Mouse (Mus musculus): Measurements from ENCODE around the gene Ciz1. TPM values are rescaled to one million over a fixed set of nuclear protein-coding genes. Genes with fewer than 3 reads are reported as not detected.

Ciz1 gene
- polyA plus RNA-seq, 1 experiment from 2014 or later: 51.9 TPM

DNA sequence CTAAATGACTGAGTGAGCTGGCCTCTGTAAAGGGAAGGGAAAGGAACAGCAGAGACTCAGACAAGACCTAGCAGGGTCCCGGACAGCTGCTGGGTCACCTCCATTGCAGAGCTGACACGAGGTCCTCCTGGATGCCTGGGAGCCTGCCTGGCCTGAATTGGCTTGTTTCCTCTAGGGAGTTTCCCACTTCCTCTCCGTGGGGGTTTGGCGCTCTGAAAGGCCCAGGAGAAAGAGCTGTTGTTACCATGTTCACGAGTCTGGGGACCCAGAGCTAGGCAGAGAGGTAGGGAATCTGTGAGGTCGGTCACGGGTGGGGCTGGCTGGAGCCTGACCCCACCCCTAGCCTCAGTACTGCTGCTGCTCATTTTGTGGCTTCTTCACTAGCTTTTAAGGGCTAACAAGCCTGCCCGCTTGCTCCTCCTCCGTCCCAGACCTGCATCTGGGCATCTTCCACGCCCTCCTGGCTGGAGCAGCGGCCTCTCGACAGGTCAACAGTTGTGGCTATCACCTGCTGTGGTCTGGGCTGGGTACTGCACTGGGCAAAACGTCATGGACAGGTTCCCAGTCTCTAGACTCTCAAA lies 1.6 kb upstream of the Ciz1 start:
- no peak overlapping the region for H3K4me3 ChIP-seq (ENCODE audit: low read depth, low read length)
- DNase-seq: no peak
- no peak for ATAC-seq (ENCODE audit: insufficient read depth)
- WGBS: 48% methylated on average over 13 of the region's 13 CpGs
- H3K27ac ChIP-seq (ENCODE audit: low read depth): no peak overlapping the region
- no peaks in the 10 kb centered on the region for H3K4me1 ChIP-seq (ENCODE audit: insufficient read depth)
- no peak for TF ChIP-seq CTCF (IDR thresholded peaks at IDR 0.05; ENCODE audit: low read depth)
- no peak overlapping the region for H3K9ac ChIP-seq
- H3K4me2 ChIP-seq: no peak overlapping the region
- H3K36me3 ChIP-seq (ENCODE audit: insufficient read depth): no peaks in the 10 kb centered on the region
- no peaks in the 10 kb centered on the region for H3K9me3 ChIP-seq (ENCODE audit: low read depth, low read length)
- no peaks in the 10 kb centered on the region for H3K27me3 ChIP-seq (ENCODE audit: insufficient read depth, low read length)

DNA sequence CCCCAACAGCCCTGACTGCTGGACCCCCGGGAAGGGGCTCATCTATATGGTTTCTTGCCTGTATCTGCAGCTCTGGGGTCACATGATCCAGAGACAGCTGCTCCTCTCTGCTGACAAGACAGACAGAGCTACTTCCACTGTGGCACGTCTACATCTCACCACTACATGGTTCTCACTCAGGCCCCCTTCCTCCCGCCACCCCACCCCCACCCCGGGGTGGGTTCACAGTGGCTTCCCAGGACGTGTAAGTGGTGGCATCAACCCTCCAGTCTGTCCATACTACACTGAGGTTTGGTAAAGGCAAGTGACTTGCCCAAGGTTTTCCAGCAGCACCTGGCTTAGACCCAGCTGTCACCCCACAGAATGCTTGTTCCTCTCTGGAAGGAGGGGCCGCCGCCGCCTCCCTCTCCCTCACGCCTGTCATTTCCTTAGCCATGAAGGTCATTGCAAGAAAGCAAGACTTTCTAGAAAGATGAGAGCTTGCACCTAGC lies 611 bp upstream of the Ciz1 start:
- DNase-seq (no peak), ATAC-seq (ENCODE audit: insufficient read depth) (no peak)
- Histone ChIP-seq H3K4me2 (peak overlapping the region; percentile 97), H3K36me3 (ENCODE audit: insufficient read depth) (no peaks in the 10 kb centered on the region), H3K27me3 (ENCODE audit: insufficient read depth, low read length) (no peaks in the 10 kb centered on the region), H3K9ac (0 out of 2 replicates have a peak overlapping the region, but pooled peaks have one; percentile 73), H3K4me3 (ENCODE audit: low read depth, low read length) (no peak overlapping the region), H3K9me3 (ENCODE audit: low read depth, low read length) (no peaks in the 10 kb centered on the region), H3K27ac (ENCODE audit: low read depth) (no peak overlapping the region), H3K4me1 (ENCODE audit: insufficient read depth) (no peaks in the 10 kb centered on the region)
- WGBS: 43% methylated on average over 9 of the region's 9 CpGs
- no peak for TF ChIP-seq CTCF (IDR thresholded peaks at IDR 0.05; ENCODE audit: low read depth)

DNA sequence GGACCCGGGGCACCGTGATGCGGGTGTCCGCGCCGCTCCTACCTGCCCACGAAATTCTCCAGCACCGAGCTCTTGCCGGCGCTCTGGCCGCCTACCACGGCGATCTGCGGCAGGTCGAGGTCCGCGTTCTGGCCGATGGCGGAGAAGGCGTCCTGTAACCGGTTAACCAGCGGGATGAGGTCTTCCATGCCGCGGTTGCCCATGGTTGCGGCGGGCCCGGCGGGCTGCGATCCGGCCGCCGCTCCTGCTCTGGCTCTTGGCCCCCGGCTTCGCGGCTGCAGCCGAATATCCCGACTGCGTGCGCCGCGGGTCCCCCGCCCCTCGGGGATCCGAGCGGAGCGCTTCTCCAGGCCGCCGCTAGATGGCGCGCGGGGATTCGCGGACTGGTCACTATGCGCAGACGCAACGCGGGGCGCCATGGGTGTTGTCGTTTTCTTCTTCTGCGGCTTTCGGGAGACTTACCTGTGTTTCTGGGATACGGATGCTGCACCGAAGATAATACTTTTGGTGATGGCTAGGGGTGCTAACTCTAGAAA lies 948 bp downstream of the Ciz1 start, which contains the start of gene Dnm1:
TSS of gene Dnm1 (minus strand) at position 332 of the 536 bp plus-strand sequence.
- peak within 1 kb of the TSS; percentile 62 for H3K4me3 ChIP-seq (ENCODE audit: low read depth, low read length)
- peak within 1 kb of the TSS; percentile 73 for H3K9ac ChIP-seq
- ATAC-seq (ENCODE audit: insufficient read depth) (peak; percentile 77), DNase-seq (peak; percentile 97)
- peak within 1 kb of the TSS; percentile 97 for H3K4me2 ChIP-seq
- TF ChIP-seq CTCF (IDR thresholded peaks at IDR 0.05; ENCODE audit: low read depth): peak; percentile 88
- H3K4me1 ChIP-seq (ENCODE audit: insufficient read depth): no peaks in the 10 kb centered on the region
- H3K9me3 ChIP-seq (ENCODE audit: low read depth, low read length): no peaks in the 10 kb centered on the region
- peak within 1 kb of the TSS; percentile 52 for H3K27ac ChIP-seq (ENCODE audit: low read depth)
- WGBS: under 1% methylated on average over 63 of the region's 63 CpGs
- no peaks in the 10 kb centered on the region for H3K36me3 ChIP-seq (ENCODE audit: insufficient read depth)
- H3K27me3 ChIP-seq (ENCODE audit: insufficient read depth, low read length): no peaks in the 10 kb centered on the region

DNA sequence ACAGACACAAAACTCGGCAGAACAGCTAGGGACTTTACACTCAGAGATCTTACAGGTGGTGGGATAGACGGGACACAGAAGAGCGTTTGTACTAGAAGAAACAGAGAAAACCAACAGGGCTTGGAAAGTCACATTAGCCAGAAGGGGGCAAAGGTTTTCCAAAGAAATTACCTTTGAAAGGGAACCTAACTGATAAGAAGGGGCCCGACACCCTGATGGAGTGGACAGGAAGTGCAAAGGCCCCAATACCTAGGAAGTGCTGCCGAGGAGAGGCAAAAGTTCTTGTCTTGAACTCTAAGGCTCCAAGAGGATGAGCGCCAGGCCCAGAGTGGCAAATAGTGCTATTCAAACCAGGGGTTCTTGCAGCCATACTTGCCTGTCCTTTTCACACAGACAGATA lies 1.7 kb downstream of the Ciz1 start:
- no peak overlapping the region for H3K9ac ChIP-seq
- no peak for ATAC-seq (ENCODE audit: insufficient read depth)
- 0 out of 2 replicates have a peak overlapping the region, but pooled peaks have one; percentile 62 for H3K4me3 ChIP-seq (ENCODE audit: low read depth, low read length)
- DNase-seq: no peak
- H3K27ac ChIP-seq (ENCODE audit: low read depth): no peak overlapping the region
- no peaks in the 10 kb centered on the region for H3K27me3 ChIP-seq (ENCODE audit: insufficient read depth, low read length)
- no peak for TF ChIP-seq CTCF (IDR thresholded peaks at IDR 0.05; ENCODE audit: low read depth)
- no peaks in the 10 kb centered on the region for H3K9me3 ChIP-seq (ENCODE audit: low read depth, low read length)
- no peaks in the 10 kb centered on the region for H3K4me1 ChIP-seq (ENCODE audit: insufficient read depth)
- H3K4me2 ChIP-seq: peak overlapping the region; percentile 97; the same call in 1 of the 2 replicates
- WGBS: 35% methylated on average over 6 of the region's 6 CpGs
- H3K36me3 ChIP-seq (ENCODE audit: insufficient read depth): no peaks in the 10 kb centered on the region

DNA sequence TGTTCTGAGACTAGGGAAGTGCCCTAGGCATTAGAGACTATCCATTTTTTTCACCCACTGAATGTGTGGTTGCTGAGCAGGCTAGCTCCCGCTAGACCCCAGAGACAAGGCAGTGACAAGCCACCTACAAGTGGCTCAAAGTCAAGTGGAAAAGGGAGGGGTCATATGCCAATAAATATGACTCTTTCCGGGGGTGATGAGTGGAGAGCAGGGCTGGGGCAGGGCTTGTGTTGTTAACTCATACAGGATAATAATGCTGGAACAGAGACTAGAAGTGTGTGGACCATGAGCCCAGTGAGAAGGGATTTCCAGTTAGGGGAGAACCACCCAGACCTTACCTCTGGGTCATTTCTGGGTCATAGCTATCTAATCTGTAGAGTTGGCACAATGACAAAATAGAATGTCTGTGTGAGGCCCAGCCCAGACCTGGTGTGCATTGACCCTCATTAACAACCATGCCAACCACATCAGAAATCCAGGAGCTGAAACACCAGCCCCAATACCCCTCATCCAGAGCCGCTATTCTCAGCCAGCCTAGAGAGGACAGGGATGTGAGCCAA lies 2.3 kb downstream of the Ciz1 start:
- WGBS: 75% methylated on average over 3 of the region's 3 CpGs
- ATAC-seq (ENCODE audit: insufficient read depth): no peak
- H3K9me3 ChIP-seq (ENCODE audit: low read depth, low read length): no peaks in the 10 kb centered on the region
- H3K27ac ChIP-seq (ENCODE audit: low read depth): no peak overlapping the region
- no peaks in the 10 kb centered on the region for H3K36me3 ChIP-seq (ENCODE audit: insufficient read depth)
- no peak overlapping the region for H3K9ac ChIP-seq
- no peak overlapping the region for H3K4me3 ChIP-seq (ENCODE audit: low read depth, low read length)
- H3K27me3 ChIP-seq (ENCODE audit: insufficient read depth, low read length): no peaks in the 10 kb centered on the region
- no peaks in the 10 kb centered on the region for H3K4me1 ChIP-seq (ENCODE audit: insufficient read depth)
- H3K4me2 ChIP-seq: no peak overlapping the region
- TF ChIP-seq CTCF (IDR thresholded peaks at IDR 0.05; ENCODE audit: low read depth): no peak
- DNase-seq: no peak

DNA sequence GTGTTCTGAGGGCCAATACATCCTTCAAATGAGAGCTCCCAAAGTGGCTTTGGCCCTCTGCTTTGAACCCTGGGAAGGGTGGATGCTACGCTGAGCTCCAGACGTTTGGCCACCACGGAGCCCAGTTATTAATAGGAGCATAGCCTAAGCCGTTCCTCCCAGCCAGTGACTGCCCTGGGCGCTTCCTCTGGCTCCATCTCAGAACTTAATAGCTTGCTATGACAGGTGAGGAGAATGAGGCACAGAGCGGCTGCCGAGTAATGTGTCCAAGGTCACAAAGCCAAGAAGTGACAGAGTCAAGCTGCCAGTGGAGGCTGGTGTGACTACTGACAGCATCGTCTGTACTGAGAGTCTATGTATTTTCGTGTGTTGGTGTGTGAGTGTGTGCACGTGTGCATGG lies 4.1 kb downstream of the Ciz1 start:
- H3K36me3 ChIP-seq (ENCODE audit: insufficient read depth): no peaks in the 10 kb centered on the region
- H3K4me1 ChIP-seq (ENCODE audit: insufficient read depth): peaks cover 3% of the 10 kb centered on the region
- no peak for TF ChIP-seq CTCF (IDR thresholded peaks at IDR 0.05; ENCODE audit: low read depth)
- no peak overlapping the region for H3K27ac ChIP-seq (ENCODE audit: low read depth)
- no peak overlapping the region for H3K4me3 ChIP-seq (ENCODE audit: low read depth, low read length)
- no peaks in the 10 kb centered on the region for H3K27me3 ChIP-seq (ENCODE audit: insufficient read depth, low read length)
- no peaks in the 10 kb centered on the region for H3K9me3 ChIP-seq (ENCODE audit: low read depth, low read length)
- ATAC-seq (ENCODE audit: insufficient read depth) (no peak), DNase-seq (no peak)
- 46% methylated on average over 10 of the region's 10 CpGs for WGBS
- H3K9ac ChIP-seq: no peak overlapping the region
- no peak overlapping the region for H3K4me2 ChIP-seq

DNA sequence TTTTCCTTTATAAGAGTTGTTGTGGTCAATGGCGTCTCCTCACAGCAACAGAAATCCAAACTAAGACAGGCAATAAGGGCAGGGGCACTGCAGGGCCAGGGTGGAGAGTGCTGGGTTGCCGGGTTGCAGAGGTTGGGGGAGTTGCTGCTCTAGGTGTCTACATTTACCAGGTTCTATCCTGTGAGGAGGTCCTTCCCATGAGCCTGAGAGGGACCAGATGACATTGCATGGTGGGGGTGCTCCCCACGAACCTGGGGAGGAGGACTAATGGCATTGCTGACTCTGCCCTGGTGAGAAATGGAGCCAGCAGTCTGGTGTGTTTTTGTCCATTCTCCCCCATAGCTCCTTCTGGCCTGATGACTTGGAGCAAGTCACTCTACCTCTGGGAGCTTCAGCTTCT lies 5.6 kb downstream of the Ciz1 start:
- Histone ChIP-seq H3K9ac (no peak overlapping the region), H3K4me2 (no peak overlapping the region), H3K27ac (ENCODE audit: low read depth) (no peak overlapping the region), H3K36me3 (ENCODE audit: insufficient read depth) (no peaks in the 10 kb centered on the region), H3K27me3 (ENCODE audit: insufficient read depth, low read length) (peaks cover 6% of the 10 kb centered on the region), H3K4me1 (ENCODE audit: insufficient read depth) (peaks cover 8% of the 10 kb centered on the region), H3K4me3 (ENCODE audit: low read depth, low read length) (no peak overlapping the region), H3K9me3 (ENCODE audit: low read depth, low read length) (no peaks in the 10 kb centered on the region)
- ATAC-seq (ENCODE audit: insufficient read depth): no peak
- no peak for DNase-seq
- 68% methylated on average over 3 of the region's 3 CpGs for WGBS
- no peak for TF ChIP-seq CTCF (IDR thresholded peaks at IDR 0.05; ENCODE audit: low read depth)

Data from lung, embryonic 14.5 days (tissue).